Mouse (Mus musculus) kidney, postnatal 0 days (tissue): Measurements from ENCODE around the gene Ifitm5. TPM values are rescaled to one million over a fixed set of nuclear protein-coding genes. Genes with fewer than 3 reads are reported as not detected.

ENCODE experiments used
- ATAC-seq: fragments of 200-750 bp; cut with Nextera tagmentation; replicated peaks from 2 replicates; pipeline ENCODE4 v1.8.0; 2017; ENCODE audit warnings: low read depth, moderate number of reproducible peaks, moderate TSS enrichment, moderate library complexity; ENCODE audit not compliant: low FRiP score
- DNase-seq: peaks from one replicate; pipeline ENCODE4 v3.0.0-alpha.2; 2016; ENCODE audit warnings: low spot score
- H3K27ac ChIP-seq: fragments of 300-500 bp; sonication (generic); 2 replicates; pipeline ENCODE4 v1.5.1; 2014; ENCODE audit warnings: mild to moderate bottlenecking
- H3K27me3 ChIP-seq: fragments of 300-500 bp; sonication (generic); 2 replicates; pipeline ENCODE4 v1.6.1; 2014; ENCODE audit warnings: low read length, mixed read lengths; ENCODE audit not compliant: insufficient read depth
- H3K36me3 ChIP-seq: fragments of 300-500 bp; sonication (generic); 2 replicates; pipeline ENCODE4 v1.6.1; 2014; ENCODE audit warnings: low read length, mixed read lengths; ENCODE audit not compliant: insufficient read depth
- H3K4me1 ChIP-seq: fragments of 300-500 bp; sonication (generic); replicated peaks from 2 replicates; pipeline ENCODE4 v1.6.1; 2014; ENCODE audit warnings: antibody characterized with exemption, low read length, mixed read lengths; ENCODE audit not compliant: insufficient read depth
- H3K4me2 ChIP-seq: fragments of 300-500 bp; sonication (generic); 2 replicates; pipeline ENCODE4 v1.6.1; 2014; ENCODE audit warnings: mild to moderate bottlenecking, low read length, moderate library complexity, mixed read lengths
- H3K4me3 ChIP-seq: fragments of 300-500 bp; sonication (generic); replicated peaks from 2 replicates; pipeline ENCODE4 v1.5.1; 2014; ENCODE audit warnings: low read depth, low read length
- H3K9ac ChIP-seq: fragments of 300-500 bp; sonication (generic); 2 replicates; pipeline ENCODE4 v1.6.1; 2014; ENCODE audit warnings: low read depth, low read length
- H3K9me3 ChIP-seq: fragments of 300-500 bp; sonication (generic); replicated peaks from 2 replicates; pipeline ENCODE4 v1.6.1; 2016; ENCODE audit warnings: low read length, inconsistent platforms, mixed read lengths
- CTCF ChIP-seq: IDR thresholded peaks from 2 replicates; pipeline ENCODE4 v1.5.1; 2016; ENCODE audit warnings: antibody characterized with exemption, low read depth, mild to moderate bottlenecking, moderate library complexity
- WGBS: fragments of 180-500 bp; shearing (Covaris S2); extraction: QIAGEN DNeasy Blood & Tissue Kit; methylation state at CpG from one replicate; pipeline ENCODE4 v1.1.7; 2014; 5-methylcytosine and 5-hydroxymethylcytosine counted together
- polyA plus RNA-seq: library from polyadenylated mRNA; unstranded; fragments of >200 nt; fragmentation: Nextera tagmentation; extraction: Ambion mirVana; gene quantifications from 2 replicates; pipeline ENCODE4 v1.2.1, GENCODE M21; 2015

Gene Ifitm5
- polyA plus RNA-seq, 1 experiment from 2014 or later: 2.2 TPM

- Histone ChIP-seq H3K27ac (no peak within 1 kb of the TSS), H3K27me3 (peaks cover 30% of the 10 kb centered on the region), H3K4me3 (no peak within 1 kb of the TSS)
These were observed 29.6 kb downstream of the Ifitm5 start, which contains the start of gene Nlrp6 for GRCm38 (mm10) chr7:140920418-140921029. TSS of gene Nlrp6 (plus strand) at chr7:140920902.

GRCm38 (mm10) chr7:140919911-140920310, 30.2 kb downstream of the Ifitm5 start:
- H3K27ac ChIP-seq: no peak overlapping the region
- ATAC-seq: no peak

More at GRCm38 (mm10) chr7:140920418-140921029, 29.6 kb downstream of the Ifitm5 start, which contains the start of gene Nlrp6:
- ATAC-seq (no peak), DNase-seq (no peak)
- 47% methylated on average over 8 of the region's 8 CpGs for WGBS
- no peak within 1 kb of the TSS for H3K9ac ChIP-seq
- TF ChIP-seq CTCF: no peak
- H3K36me3 ChIP-seq: no peaks in the 10 kb centered on the region
- H3K4me2 ChIP-seq: no peak within 1 kb of the TSS
- H3K9me3 ChIP-seq: no peaks in the 10 kb centered on the region
- no peaks in the 10 kb centered on the region; the same call in 1 of the 2 replicates for H3K4me1 ChIP-seq

GRCm38 (mm10) chr7:140914031-140914690, 35.9 kb downstream of the Ifitm5 start:
- Histone ChIP-seq H3K4me3 (no peak overlapping the region), H3K9me3 (no peaks in the 10 kb centered on the region), H3K4me1 (no peaks in the 10 kb centered on the region), H3K4me2 (no peak overlapping the region), H3K9ac (no peak overlapping the region), H3K27me3 (no peaks in the 10 kb centered on the region), H3K36me3 (no peaks in the 10 kb centered on the region), H3K27ac (no peak overlapping the region)
- DNase-seq (no peak), ATAC-seq (no peak)
- TF ChIP-seq CTCF: no peak
- 80% methylated on average over 8 of the region's 8 CpGs for WGBS

More at GRCm38 (mm10) chr7:140919911-140920310, 30.2 kb downstream of the Ifitm5 start:
- DNase-seq: no peak
- H3K4me3 ChIP-seq: no peak overlapping the region
- H3K4me2 ChIP-seq: no peak overlapping the region
- H3K9me3 ChIP-seq: no peaks in the 10 kb centered on the region
- H3K27me3 ChIP-seq: peaks cover 30% of the 10 kb centered on the region
- H3K36me3 ChIP-seq: no peaks in the 10 kb centered on the region
- TF ChIP-seq CTCF: no peak
- H3K4me1 ChIP-seq: no peaks in the 10 kb centered on the region; the same call in 1 of the 2 replicates
- H3K9ac ChIP-seq: no peak overlapping the region
- 48% methylated on average over 4 of the region's 4 CpGs for WGBS

- no peaks in the 10 kb centered on the region for H3K36me3 ChIP-seq
- H3K27ac ChIP-seq: peak overlapping the region; percentile 37; the same call in 1 of the 2 replicates
- no peaks in the 10 kb centered on the region for H3K4me1 ChIP-seq
- WGBS: 58% methylated on average over 5 of the region's 5 CpGs
- DNase-seq (no peak), ATAC-seq (peak; percentile 50; the same call in 1 of the 2 replicates)
- H3K9me3 ChIP-seq: no peaks in the 10 kb centered on the region
- H3K4me3 ChIP-seq: no peak overlapping the region
- H3K9ac ChIP-seq: no peak overlapping the region
- no peaks in the 10 kb centered on the region for H3K27me3 ChIP-seq
- TF ChIP-seq CTCF: no peak
- H3K4me2 ChIP-seq: no peak overlapping the region
These were observed 37.1 kb downstream of the Ifitm5 start for GRCm38 (mm10) chr7:140912846-140913482.

- WGBS: 59% methylated on average over 3 of the region's 3 CpGs
- H3K4me2 ChIP-seq: no peak overlapping the region
- H3K9me3 ChIP-seq: no peaks in the 10 kb centered on the region
- no peaks in the 10 kb centered on the region for H3K4me1 ChIP-seq
- H3K27ac ChIP-seq: peak overlapping the region; percentile 37; the same call in 1 of the 2 replicates
- no peak overlapping the region for H3K4me3 ChIP-seq
- no peak for DNase-seq
- no peak for TF ChIP-seq CTCF
- H3K36me3 ChIP-seq: no peaks in the 10 kb centered on the region
- no peak overlapping the region for H3K9ac ChIP-seq
- no peak for ATAC-seq
- no peaks in the 10 kb centered on the region for H3K27me3 ChIP-seq
These were observed 37.8 kb downstream of the Ifitm5 start for GRCm38 (mm10) chr7:140912293-140912692.

GRCm38 (mm10) chr7:140908634-140909107, 41.4 kb downstream of the Ifitm5 start:
- peak; percentile 91 for TF ChIP-seq CTCF
- Histone ChIP-seq H3K9me3 (no peaks in the 10 kb centered on the region), H3K27ac (no peak overlapping the region), H3K4me1 (no peaks in the 10 kb centered on the region), H3K9ac (no peak overlapping the region), H3K4me2 (peak overlapping the region; percentile 67), H3K4me3 (peak overlapping the region; percentile 27), H3K27me3 (no peaks in the 10 kb centered on the region), H3K36me3 (no peaks in the 10 kb centered on the region)
- under 1% methylated on average over 19 of the region's 19 CpGs for WGBS
- DNase-seq (peak; percentile 89), ATAC-seq (peak; percentile 50; the same call in 1 of the 2 replicates)
